Mouse (Mus musculus) erythroblast, embryonic 14.5 days (primary cell): ENCODE data around the gene Mesd. TPM values are rescaled to one million over a fixed set of nuclear protein-coding genes. Genes with fewer than 3 reads are reported as not detected.

Experiments used
- H3K27me3 ChIP-seq: 2 replicates; pipeline ENCODE4 v1.6.1; 2012; ENCODE audit warnings: inconsistent platforms; ENCODE audit not compliant: control insufficient read depth
- H3K36me3 ChIP-seq: 2 replicates; pipeline ENCODE4 v1.6.1; 2012; ENCODE audit warnings: mild to moderate bottlenecking, inconsistent platforms; ENCODE audit not compliant: control insufficient read depth
- H3K4me1 ChIP-seq: 2 replicates; pipeline ENCODE4 v1.6.1; 2012; ENCODE audit warnings: inconsistent platforms; ENCODE audit not compliant: control insufficient read depth
- H3K4me3 ChIP-seq: replicated peaks from 2 replicates; pipeline ENCODE3; 2012; ENCODE audit warnings: moderate library complexity, mild to moderate bottlenecking, inconsistent platforms
- H3K9me3 ChIP-seq: 2 replicates; pipeline ENCODE4 v1.6.1; 2012; ENCODE audit warnings: low read length, inconsistent platforms, mixed read lengths; ENCODE audit not compliant: control insufficient read depth
- GATA1 ChIP-seq: IDR thresholded peaks from 2 replicates; pipeline ENCODE4 v1.6.1; 2012; ENCODE audit warnings: low read length, inconsistent platforms, mixed read lengths
- TAL1 ChIP-seq: IDR thresholded peaks from 3 replicates; pipeline ENCODE4 v1.6.1; 2012; ENCODE audit warnings: low read length, inconsistent platforms, mixed read lengths
- polyA plus RNA-seq: library from polyadenylated mRNA; stranded (reverse); fragments of >175 nt; gene quantifications from 2 replicates; pipeline ENCODE4 v1.2.3, GENCODE M21; 2012

The Mesd gene
- polyA plus RNA-seq, 1 experiment, result 0.54 TPM

DNA sequence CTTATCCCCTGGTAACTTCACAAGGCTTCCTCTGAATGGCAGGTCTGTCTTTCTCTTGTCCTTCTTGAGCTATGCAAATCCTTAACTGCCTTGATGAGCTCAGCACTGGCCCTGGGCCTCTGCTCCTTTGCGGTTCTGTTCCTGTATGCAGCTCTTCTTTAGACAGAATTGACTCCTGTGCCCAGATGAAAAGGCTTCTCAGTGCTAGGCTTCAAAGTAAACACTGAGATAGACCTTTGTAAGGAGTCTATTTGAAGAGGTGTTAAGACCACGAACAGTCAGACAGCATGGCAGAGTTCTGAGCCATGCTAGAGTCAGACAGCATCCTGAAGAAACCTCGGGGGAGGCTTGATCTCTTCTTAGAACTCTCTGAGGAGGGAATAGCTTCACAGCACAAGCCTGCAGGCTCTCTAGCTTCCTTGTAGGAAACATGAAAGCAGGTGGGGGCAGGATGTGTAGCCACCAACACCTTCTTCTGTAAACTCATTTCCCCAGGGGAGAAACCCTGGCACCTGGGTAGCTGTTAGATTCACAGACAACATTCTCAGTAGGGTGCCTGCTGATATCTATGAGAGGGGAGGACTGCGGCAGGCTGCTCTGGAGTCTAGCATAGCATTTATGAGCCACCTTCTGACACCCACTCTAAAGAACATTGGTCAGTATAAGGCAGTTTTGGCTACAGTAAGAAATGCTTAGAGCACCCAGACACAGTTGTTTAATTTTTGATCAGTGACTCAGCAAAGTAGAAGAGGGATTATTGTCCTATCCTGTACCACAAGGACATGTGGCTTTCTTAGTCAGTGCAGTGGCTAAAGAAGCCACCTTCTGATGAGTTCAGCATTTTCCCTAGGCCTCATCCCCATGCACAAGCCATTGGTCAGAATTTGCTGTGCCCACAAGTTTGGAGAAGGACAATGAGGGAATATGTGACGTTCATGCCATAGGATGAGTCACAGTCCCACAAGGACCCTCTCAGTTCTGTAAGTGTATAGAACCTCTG lies 31.6 kb upstream of the Mesd start:
- Histone ChIP-seq H3K36me3 (no peaks in the 10 kb centered on the region), H3K9me3 (no peaks in the 10 kb centered on the region), H3K4me1 (peaks cover 16% of the 10 kb centered on the region), H3K4me3 (no peak overlapping the region), H3K27me3 (no peaks in the 10 kb centered on the region)
- TF ChIP-seq GATA1 (no peak), TAL1 (no peak)

DNA sequence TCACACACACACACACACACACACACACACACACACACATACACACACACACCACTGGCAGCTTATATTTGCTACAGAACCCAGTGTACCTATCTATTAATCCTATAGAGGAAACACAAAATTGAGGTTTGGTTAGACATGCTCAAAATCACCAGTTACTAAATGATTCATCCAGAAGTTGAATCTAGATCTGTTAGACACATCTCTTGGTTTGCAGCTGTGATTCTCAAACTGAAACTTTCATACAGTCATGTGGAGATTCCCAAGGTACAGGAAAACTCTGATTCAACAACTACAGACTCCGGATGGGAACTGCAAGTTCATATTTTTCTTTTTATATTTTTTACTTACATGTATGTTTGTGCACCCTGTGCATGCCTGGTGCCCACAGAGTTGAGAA lies 29.1 kb upstream of the Mesd start:
- H3K4me3 ChIP-seq, result no peak overlapping the region
- H3K9me3 ChIP-seq, result no peaks in the 10 kb centered on the region
- H3K4me1 ChIP-seq, result peaks cover 16% of the 10 kb centered on the region
- H3K27me3 ChIP-seq, result no peaks in the 10 kb centered on the region
- TF ChIP-seq GATA1 (no peak), TAL1 (no peak)
- no peaks in the 10 kb centered on the region for H3K36me3 ChIP-seq

DNA sequence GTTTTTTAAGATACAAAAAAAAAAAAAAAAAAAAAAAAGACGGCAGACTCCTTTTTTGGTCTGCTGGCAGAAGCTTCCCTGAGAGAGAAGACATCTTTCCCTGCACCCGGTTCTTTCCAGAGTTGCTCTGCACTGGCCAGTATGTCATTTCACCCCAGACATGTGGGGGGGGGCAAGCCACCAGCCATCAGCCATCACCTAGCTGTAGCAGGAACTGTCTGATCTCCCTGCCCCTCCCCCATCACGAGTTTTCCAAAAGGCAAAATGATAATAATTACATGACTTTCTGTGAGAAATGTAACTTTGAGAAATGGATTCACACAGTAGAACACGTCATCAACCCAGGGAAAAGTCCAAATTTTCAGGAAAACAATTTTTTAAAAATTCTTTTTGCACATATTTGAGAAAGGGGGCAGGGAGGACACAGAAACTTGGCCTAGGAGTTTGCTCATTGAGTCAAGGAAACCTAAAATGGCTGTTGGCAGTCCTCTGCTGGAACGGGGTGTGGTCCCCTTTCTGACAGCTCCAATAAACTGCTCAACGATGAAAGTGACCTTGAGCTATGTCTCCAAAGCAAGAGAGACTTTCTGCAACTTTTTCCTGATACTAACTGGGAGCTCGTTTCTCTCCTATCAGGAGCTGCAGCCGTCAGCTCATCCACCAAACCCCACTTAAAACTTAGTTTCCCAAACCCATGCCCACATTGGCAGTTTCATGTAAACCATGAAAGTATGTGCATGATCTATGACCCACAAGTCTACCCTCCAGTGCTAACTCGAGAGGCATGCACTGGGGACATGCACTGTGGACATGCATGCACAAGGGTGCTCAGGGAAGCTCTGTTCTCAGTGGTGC lies 27.7 kb upstream of the Mesd start:
- peaks cover 5% of the 10 kb centered on the region for H3K4me1 ChIP-seq
- no peak overlapping the region for H3K4me3 ChIP-seq
- H3K9me3 ChIP-seq, result no peaks in the 10 kb centered on the region
- H3K36me3 ChIP-seq, result no peaks in the 10 kb centered on the region
- no peaks in the 10 kb centered on the region for H3K27me3 ChIP-seq
- TF ChIP-seq GATA1, result no peak
- TF ChIP-seq TAL1, result no peak

DNA sequence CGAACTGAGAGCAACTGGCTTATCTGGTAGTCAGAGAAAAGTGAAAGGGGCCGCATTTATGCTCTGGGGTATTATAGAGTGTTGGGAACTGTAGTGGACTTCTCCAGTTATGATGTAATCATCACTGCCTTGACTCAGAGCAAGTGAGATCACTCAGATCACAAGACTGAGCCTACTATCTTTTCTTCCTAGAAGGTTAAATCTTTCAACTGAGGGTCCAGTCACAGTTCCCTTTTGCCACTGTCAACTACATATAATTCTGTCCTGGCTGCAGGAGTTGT lies 27.1 kb upstream of the Mesd start:
- Histone ChIP-seq H3K4me3 (no peak overlapping the region), H3K36me3 (no peaks in the 10 kb centered on the region), H3K9me3 (no peaks in the 10 kb centered on the region), H3K27me3 (no peaks in the 10 kb centered on the region), H3K4me1 (peaks cover under 1% of the 10 kb centered on the region)
- TF ChIP-seq GATA1, result no peak
- no peak for TF ChIP-seq TAL1

DNA sequence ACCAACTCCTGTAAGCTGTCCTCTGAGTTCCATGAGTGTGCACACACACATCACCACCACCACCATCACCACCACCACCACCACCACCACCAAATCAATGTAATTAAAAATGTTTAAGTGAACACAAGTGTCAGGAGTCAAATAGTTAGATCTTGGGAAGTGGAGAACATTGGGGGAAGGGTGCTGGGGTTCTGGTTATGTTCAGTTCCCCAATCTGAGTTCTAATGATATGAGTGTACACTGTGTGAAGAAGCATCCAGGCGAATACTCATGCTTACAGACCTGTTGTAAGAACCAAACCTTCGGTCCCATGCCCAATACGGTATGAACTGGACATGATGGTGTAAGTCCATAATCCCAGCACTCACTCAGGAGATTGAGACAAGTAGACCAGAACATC lies 26.3 kb upstream of the Mesd start:
- Histone ChIP-seq H3K4me1 (no peaks in the 10 kb centered on the region), H3K36me3 (no peaks in the 10 kb centered on the region), H3K9me3 (no peaks in the 10 kb centered on the region), H3K4me3 (no peak overlapping the region), H3K27me3 (no peaks in the 10 kb centered on the region)
- no peak for TF ChIP-seq GATA1
- no peak for TF ChIP-seq TAL1

DNA sequence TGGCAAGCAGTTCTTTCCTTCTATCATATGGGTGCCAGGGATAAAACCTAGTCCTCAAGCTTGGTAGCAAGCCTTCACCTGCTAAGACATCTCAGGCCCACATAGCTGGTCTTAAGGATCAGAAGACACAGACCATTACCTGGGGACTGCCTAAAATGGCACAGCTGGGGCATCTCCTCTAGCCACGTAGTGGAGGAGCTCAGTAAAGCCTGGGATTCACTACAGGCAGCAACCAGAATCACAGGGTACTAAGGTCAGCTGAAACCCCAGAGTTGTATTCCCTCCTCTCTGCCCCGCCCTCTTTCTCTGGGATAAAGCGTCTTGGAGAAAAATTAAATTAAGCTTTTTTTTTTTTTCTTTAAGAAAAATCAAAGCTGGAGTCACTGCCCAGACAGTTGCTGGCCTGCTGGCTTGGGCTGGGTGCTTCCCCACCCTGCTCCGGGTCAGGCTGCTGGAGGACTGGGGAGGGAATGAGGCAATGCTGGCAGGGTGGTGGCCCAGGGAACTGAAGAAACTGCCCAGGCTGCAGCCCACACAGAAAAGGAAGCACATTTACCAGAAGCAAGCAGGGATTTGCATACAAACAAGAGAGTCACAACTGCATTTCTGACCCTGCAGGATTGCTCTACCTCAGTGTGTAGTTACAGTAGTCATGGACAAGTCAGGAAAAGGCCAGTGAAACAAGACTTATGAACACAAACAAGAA lies 24.7 kb upstream of the Mesd start:
- H3K4me3 ChIP-seq, result no peak overlapping the region
- no peak for TF ChIP-seq GATA1
- TF ChIP-seq TAL1, result no peak
- H3K4me1 ChIP-seq, result no peaks in the 10 kb centered on the region

GRCm38 (mm10) chr7:83863554-83863953 lies 20.7 kb upstream of the Mesd start:
- no peak for TF ChIP-seq TAL1
- TF ChIP-seq GATA1, result no peak
- Histone ChIP-seq H3K36me3 (no peaks in the 10 kb centered on the region), H3K27me3 (no peaks in the 10 kb centered on the region), H3K9me3 (no peaks in the 10 kb centered on the region), H3K4me1 (no peaks in the 10 kb centered on the region), H3K4me3 (no peak overlapping the region)

More for the DNA sequence above, 24.7 kb upstream of the Mesd start:
- Histone ChIP-seq H3K36me3 (no peaks in the 10 kb centered on the region), H3K27me3 (no peaks in the 10 kb centered on the region), H3K9me3 (no peaks in the 10 kb centered on the region)

DNA sequence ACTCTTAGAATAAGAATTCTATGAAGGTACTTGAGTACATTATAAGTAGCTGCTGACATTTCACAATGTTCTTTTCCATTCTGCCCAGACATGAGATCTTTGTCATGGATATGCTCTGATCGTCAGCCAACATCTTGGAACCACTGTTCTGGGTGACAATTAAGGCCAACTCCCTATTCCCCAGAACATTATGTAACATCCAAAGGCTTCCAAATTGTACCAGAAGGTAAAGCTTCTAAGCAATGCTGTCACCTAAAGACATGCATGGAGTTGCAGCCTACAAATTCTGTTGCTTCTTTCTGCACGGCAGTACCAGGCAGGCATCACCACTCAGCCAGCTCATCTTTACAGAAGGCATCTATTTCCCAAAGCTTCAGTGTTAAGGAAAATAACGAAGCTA lies 16.1 kb upstream of the Mesd start:
- no peaks in the 10 kb centered on the region for H3K27me3 ChIP-seq
- no peaks in the 10 kb centered on the region for H3K36me3 ChIP-seq
- TF ChIP-seq TAL1, result no peak
- no peak for TF ChIP-seq GATA1
- H3K4me3 ChIP-seq, result no peak overlapping the region
- H3K4me1 ChIP-seq, result no peaks in the 10 kb centered on the region
- no peaks in the 10 kb centered on the region for H3K9me3 ChIP-seq
